Mouse (Mus musculus) lung, embryonic 16.5 days (tissue): ENCODE measurements around the gene Rhox10. TPM values are rescaled to one million over a fixed set of nuclear protein-coding genes. Genes with fewer than 3 reads are reported as not detected.

ENCODE experiments used
- polyA plus RNA-seq: library from polyadenylated mRNA; unstranded; fragments of >200 nt; fragmentation: Nextera tagmentation; extraction: Ambion mirVana; gene quantifications from 2 replicates; pipeline ENCODE4 v1.2.1, GENCODE M21; 2015

Gene Rhox10
- polyA plus RNA-seq, 1 experiment from 2014 or later: not detected

Other genes starting within 250 kb of the Rhox10 start
- not detected in 2 replicates for gene Rhox6, start 239.6 kb upstream of the Rhox10 start, polyA plus RNA-seq
- not detected in 2 replicates for gene Rhox7a, start 234.8 kb upstream of the Rhox10 start, polyA plus RNA-seq
- not detected in 2 replicates for gene Rhox8, start 187.5 kb upstream of the Rhox10 start, polyA plus RNA-seq
- gene Rhox7b, start 169.2 kb upstream of the Rhox10 start, polyA plus RNA-seq: not detected in 2 replicates
- gene Rhox9, start 164.7 kb upstream of the Rhox10 start, polyA plus RNA-seq: not detected in 2 replicates
- not detected in 2 replicates for gene Btg1-ps1, start 47.7 kb upstream of the Rhox10 start, polyA plus RNA-seq
- gene Btg1-ps2, start 23.4 kb upstream of the Rhox10 start, polyA plus RNA-seq: not detected in 2 replicates
- gene Rhox11, start 18.7 kb downstream of the Rhox10 start, polyA plus RNA-seq: not detected in 2 replicates
- not detected in 2 replicates for gene Rhox12, start 44.4 kb downstream of the Rhox10 start, polyA plus RNA-seq
- gene Rhox13, start 54.7 kb downstream of the Rhox10 start, polyA plus RNA-seq: not detected in 2 replicates
- 2.7 and 3.6 TPM in 2 replicates for gene Zbtb33, start 123.3 kb downstream of the Rhox10 start, polyA plus RNA-seq
- 23.0 and 24.5 TPM in 2 replicates for gene Tmem255a, start 186.0 kb downstream of the Rhox10 start, polyA plus RNA-seq
- 1.3 and 3.6 TPM in 2 replicates for gene Atp1b4, start 249.7 kb downstream of the Rhox10 start, polyA plus RNA-seq